Mouse (Mus musculus) liver, adult 2 months (tissue): Measurements from ENCODE around the gene Tmem184b. TPM values are rescaled to one million over a fixed set of nuclear protein-coding genes. Genes with fewer than 3 reads are reported as not detected.

Experiments
- DNase-seq: peaks from one replicate; pipeline ENCODE4 v3.0.0-alpha.2; 2011; ENCODE audit warnings: low read depth, low spot score; ENCODE audit errors: extremely low read depth
- H3K27ac ChIP-seq: fragments of 200-500 bp; replicated peaks from 2 replicates; pipeline ENCODE4 v1.5.1; 2012; ENCODE audit warnings: low read depth, mild to moderate bottlenecking, control low read depth, inconsistent platforms, low read length; ENCODE audit not compliant: insufficient read depth
- H3K27me3 ChIP-seq: fragments of 200-500 bp; 2 replicates; pipeline ENCODE4 v1.6.1; 2012; ENCODE audit warnings: mild to moderate bottlenecking, moderate library complexity, low read length, inconsistent platforms; ENCODE audit not compliant: control insufficient read depth, insufficient read depth
- H3K36me3 ChIP-seq: fragments of 200-500 bp; 2 replicates; pipeline ENCODE4 v1.6.1; 2012; ENCODE audit warnings: low read length, inconsistent platforms; ENCODE audit not compliant: control insufficient read depth, insufficient read depth
- H3K4me1 ChIP-seq: fragments of 200-500 bp; 2 replicates; pipeline ENCODE4 v1.6.1; 2011; ENCODE audit warnings: low read length; ENCODE audit not compliant: control insufficient read depth, insufficient read depth
- H3K4me3 ChIP-seq: fragments of 200-500 bp; 2 replicates; pipeline ENCODE4 v1.5.1; 2011; ENCODE audit warnings: low read depth, mild to moderate bottlenecking, control low read depth, low read length, moderate library complexity; ENCODE audit not compliant: insufficient read depth
- H3K79me2 ChIP-seq: fragments of 200-500 bp; 2 replicates; pipeline ENCODE4 v1.6.1; 2012; ENCODE audit warnings: inconsistent platforms, mild to moderate bottlenecking, low read length, moderate library complexity; ENCODE audit not compliant: control insufficient read depth, insufficient read depth
- H3K9ac ChIP-seq: fragments of 200-500 bp; 2 replicates; pipeline ENCODE4 v1.6.1; 2012; ENCODE audit warnings: low read depth, mild to moderate bottlenecking, control low read depth, inconsistent platforms, low read length
- CTCF ChIP-seq: fragments of 200-500 bp; IDR thresholded peaks from 2 replicates; pipeline ENCODE4 v1.5.1; 2011; ENCODE audit warnings: low read depth, low read length, control low read depth
- POLR2A ChIP-seq: fragments of 200-500 bp; IDR thresholded peaks from 2 replicates; pipeline ENCODE4 v1.6.1; 2011; ENCODE audit warnings: low read length, control low read depth; ENCODE audit not compliant: insufficient read depth; ENCODE audit errors: extremely low read depth
- WGBS: fragments of 180-500 bp; shearing (Covaris S2); methylation state at CpG from one replicate; pipeline ENCODE4 v1.1.7; 2018; 5-methylcytosine and 5-hydroxymethylcytosine counted together
- polyA plus RNA-seq: library from polyadenylated mRNA; depleted of rRNA; stranded (reverse); fragments of >200 nt; gene quantifications from 2 replicates; pipeline ENCODE4 v1.2.3, GENCODE M21; 2012
- total RNA-seq: library from RNA; depleted of rRNA; stranded (reverse); fragments of >200 nt; gene quantifications from 2 replicates; pipeline ENCODE4 v1.2.3, GENCODE M21; 2014

Gene Tmem184b
- total and polyA plus RNA-seq, 2 experiments: 6.0 to 48.7 TPM

- Histone ChIP-seq H3K36me3 (peaks cover 9% of the 10 kb centered on the region; the same call in 1 of the 2 replicates), H3K9ac (no peak overlapping the region), H3K4me1 (0 out of 2 replicates have a peak, but pooled peaks cover 2% of the 10 kb centered on the region), H3K27me3 (no peaks in the 10 kb centered on the region), H3K79me2 (no peaks in the 10 kb centered on the region; the same call in 1 of the 2 replicates), H3K27ac (no peak overlapping the region), H3K4me3 (no peak overlapping the region)
- DNase-seq: no peak
- TF ChIP-seq CTCF (no peak), POLR2A (no peak)
- WGBS: 87% methylated on average over 6 of the region's 6 CpGs
Observed at GRCm38 (mm10) chr15:79427516-79427915, 24.1 kb upstream of the Tmem184b start.

DNA sequence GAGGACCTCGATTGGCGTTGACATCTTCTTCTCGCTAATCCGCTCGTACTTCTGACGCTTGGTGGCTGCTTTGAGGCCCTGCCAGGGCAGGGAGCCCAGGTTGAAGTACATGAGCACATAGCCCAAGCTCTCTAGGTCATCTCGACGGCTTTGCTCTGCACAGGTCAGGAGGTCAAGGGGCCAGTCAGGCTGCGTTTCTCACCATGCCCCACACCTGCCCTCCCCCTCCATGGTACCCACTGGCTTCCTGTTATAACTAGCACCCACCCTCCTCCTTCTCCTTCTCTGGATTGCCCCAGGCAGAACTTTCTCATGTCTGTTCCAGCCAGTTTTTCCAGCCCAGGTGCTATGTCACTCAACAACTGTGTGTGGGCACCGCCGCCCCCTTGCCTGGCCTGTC lies 22.1 kb upstream of the Tmem184b start:
- DNase-seq: peak; percentile 75
- no peaks in the 10 kb centered on the region; the same call in 1 of the 2 replicates for H3K79me2 ChIP-seq
- 0 out of 2 replicates have a peak, but pooled peaks cover 2% of the 10 kb centered on the region for H3K4me1 ChIP-seq
- 32% methylated on average over 11 of the region's 11 CpGs for WGBS
- peaks cover 9% of the 10 kb centered on the region for H3K36me3 ChIP-seq
- TF ChIP-seq POLR2A: no peak
- TF ChIP-seq CTCF: no peak
- no peak overlapping the region for H3K9ac ChIP-seq
- H3K27me3 ChIP-seq: no peaks in the 10 kb centered on the region
- H3K27ac ChIP-seq: no peak overlapping the region
- no peak overlapping the region for H3K4me3 ChIP-seq

DNA sequence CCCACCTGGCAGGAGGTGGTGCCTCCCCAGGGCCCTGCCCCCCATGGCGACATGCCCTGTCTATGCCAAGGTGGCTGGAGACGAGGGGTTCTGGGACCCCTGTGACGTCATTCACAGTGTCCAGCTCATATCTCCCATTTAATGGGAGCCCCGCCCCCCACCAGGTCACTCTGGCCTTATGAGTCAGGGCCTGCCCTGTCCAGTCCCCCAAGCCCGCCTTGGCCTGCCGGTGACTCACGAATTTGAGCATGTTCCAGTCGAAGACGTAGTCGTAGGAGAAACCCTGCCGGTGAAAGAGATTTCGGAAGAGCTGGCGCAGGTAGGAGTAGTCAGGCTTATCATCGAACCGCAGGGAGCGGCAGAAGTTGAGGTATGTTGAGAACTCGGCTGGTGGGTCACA lies 21.2 kb upstream of the Tmem184b start:
- TF ChIP-seq POLR2A (no peak), CTCF (no peak)
- Histone ChIP-seq H3K27ac (no peak overlapping the region), H3K4me1 (0 out of 2 replicates have a peak, but pooled peaks cover 2% of the 10 kb centered on the region), H3K79me2 (no peaks in the 10 kb centered on the region; the same call in 1 of the 2 replicates), H3K9ac (no peak overlapping the region), H3K27me3 (no peaks in the 10 kb centered on the region), H3K36me3 (peaks cover 9% of the 10 kb centered on the region), H3K4me3 (no peak overlapping the region)
- no peak for DNase-seq
- 93% methylated on average over 17 of the region's 17 CpGs for WGBS

- no peak overlapping the region for H3K27ac ChIP-seq
- H3K27me3 ChIP-seq: no peaks in the 10 kb centered on the region
- no peak overlapping the region for H3K4me3 ChIP-seq
- DNase-seq: no peak
- TF ChIP-seq POLR2A (no peak), CTCF (no peak)
- H3K9ac ChIP-seq: no peak overlapping the region
- WGBS: 76% methylated on average over 6 of the region's 6 CpGs
- H3K36me3 ChIP-seq: peaks cover 2% of the 10 kb centered on the region
- H3K79me2 ChIP-seq: no peaks in the 10 kb centered on the region
- 0 out of 2 replicates have a peak, but pooled peaks cover 2% of the 10 kb centered on the region for H3K4me1 ChIP-seq
Observed at GRCm38 (mm10) chr15:79422715-79423243, 19.4 kb upstream of the Tmem184b start.

DNA sequence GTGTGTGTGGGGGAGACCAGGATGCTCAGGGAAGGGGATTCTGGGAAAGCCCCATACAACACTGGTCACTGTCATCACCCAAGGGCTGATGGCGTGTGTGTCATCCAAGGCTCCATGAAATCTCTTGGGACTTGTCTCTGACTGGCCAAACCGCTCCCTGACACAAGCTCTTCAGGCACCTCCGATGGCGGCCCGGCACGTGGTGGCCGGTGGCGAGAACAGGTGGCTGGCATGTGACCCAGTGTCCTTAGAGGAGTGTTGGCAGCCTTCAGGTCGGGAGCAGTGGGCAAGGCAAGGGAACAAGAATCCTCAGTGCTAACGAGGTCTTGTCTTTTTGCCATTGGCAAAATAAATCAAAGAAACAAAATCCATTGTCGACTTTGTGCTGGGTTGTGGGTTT lies 15.3 kb upstream of the Tmem184b start:
- H3K27me3 ChIP-seq: no peaks in the 10 kb centered on the region
- 92% methylated on average over 11 of the region's 11 CpGs for WGBS
- no peak for DNase-seq
- no peaks in the 10 kb centered on the region for H3K79me2 ChIP-seq
- H3K36me3 ChIP-seq: no peaks in the 10 kb centered on the region; the same call in 1 of the 2 replicates
- TF ChIP-seq POLR2A: no peak
- TF ChIP-seq CTCF: no peak
- H3K27ac ChIP-seq: no peak overlapping the region
- H3K9ac ChIP-seq: no peak overlapping the region
- no peak overlapping the region for H3K4me3 ChIP-seq
- peaks cover 5% of the 10 kb centered on the region; the same call in 1 of the 2 replicates for H3K4me1 ChIP-seq

GRCm38 (mm10) chr15:79418265-79418664 lies 14.9 kb upstream of the Tmem184b start:
- no peak overlapping the region for H3K4me3 ChIP-seq
- peaks cover 5% of the 10 kb centered on the region; the same call in 1 of the 2 replicates for H3K4me1 ChIP-seq
- no peak for DNase-seq
- 95% methylated on average over 3 of the region's 3 CpGs for WGBS
- no peak overlapping the region for H3K27ac ChIP-seq
- H3K9ac ChIP-seq: no peak overlapping the region
- no peaks in the 10 kb centered on the region for H3K79me2 ChIP-seq
- no peaks in the 10 kb centered on the region; the same call in 1 of the 2 replicates for H3K36me3 ChIP-seq
- TF ChIP-seq CTCF (no peak), POLR2A (no peak)
- H3K27me3 ChIP-seq: no peaks in the 10 kb centered on the region
